Mouse (Mus musculus) ES-E14 (cell line): ENCODE measurements at regions not wholly inside any gene's neighbourhood (a gene's known extent, or its start where the extent isn't known, plus 50 kb on each side); places are given as distances from the start of the nearest gene placed in this dataset.
"Not testable (repeated sequence)": the region's sequence is repeated elsewhere in the genome, so short reads cannot be mapped to it uniquely, and the experiment has no call there.

Source experiments
- DNase-seq: peaks from one replicate; pipeline ENCODE4 v3.0.0-alpha.2; 2013; ENCODE audit warnings: low read depth, low spot score
- H3K27ac ChIP-seq: 2 replicates; pipeline ENCODE4 v1.5.1; 2012; ENCODE audit warnings: low read depth, mild to moderate bottlenecking, low read length, moderate library complexity, mixed read lengths; ENCODE audit not compliant: poor library complexity, insufficient read depth, severe bottlenecking
- H3K36me3 ChIP-seq: 2 replicates; pipeline ENCODE4 v1.6.1; 2012; ENCODE audit warnings: mild to moderate bottlenecking, low read length, moderate library complexity, mixed read lengths; ENCODE audit not compliant: control insufficient read depth, poor library complexity, insufficient read depth, severe bottlenecking
- H3K4me1 ChIP-seq, 2 experiments: fragments of 150-350 bp in 1 of 2; sonication (generic) in 1 of 2; 2 replicates each; pipeline ENCODE4 v1.6.1; 2012; ENCODE audit warnings: low read length in 2 of 2, mild to moderate bottlenecking in 1 of 2, mixed read lengths in 1 of 2; ENCODE audit not compliant: control insufficient read depth in 2 of 2, insufficient read depth in 2 of 2, poor library complexity in 1 of 2
- H3K4me3 ChIP-seq, 2 experiments: fragments of 150-350 bp in 1 of 2; sonication (generic) in 1 of 2; 2 replicates each; pipeline ENCODE4 v1.5.1; 2012; ENCODE audit warnings: low read length in 2 of 2, low read depth in 1 of 2, mild to moderate bottlenecking in 1 of 2, mixed read lengths in 1 of 2; ENCODE audit not compliant: insufficient read depth in 1 of 2, poor library complexity in 1 of 2, severe bottlenecking in 1 of 2
- H3K9ac ChIP-seq: 2 replicates; pipeline ENCODE4 v1.6.1; 2012; ENCODE audit warnings: low read depth, mild to moderate bottlenecking, low read length, mixed read lengths; ENCODE audit not compliant: poor library complexity, insufficient read depth, severe bottlenecking
- H3K9me3 ChIP-seq: fragments of 150-350 bp; sonication (generic); 2 replicates; pipeline ENCODE4 v1.6.1; 2012; ENCODE audit warnings: low read depth, mild to moderate bottlenecking, low read length; ENCODE audit not compliant: control insufficient read depth, insufficient read depth
- CHD2 ChIP-seq: IDR thresholded peaks from 2 replicates; pipeline ENCODE4 v1.6.1; 2014; ENCODE audit warnings: mild to moderate bottlenecking, low read depth, low read length, inconsistent platforms
- HCFC1 ChIP-seq: IDR thresholded peaks from 2 replicates; pipeline ENCODE4 v1.6.1; 2012; ENCODE audit warnings: low read length, inconsistent platforms, borderline replicate concordance; ENCODE audit not compliant: insufficient read depth
- MAFK ChIP-seq: IDR thresholded peaks from 2 replicates; pipeline ENCODE4 v1.6.1; 2014; ENCODE audit warnings: mild to moderate bottlenecking, low read depth, low read length, inconsistent platforms; ENCODE audit not compliant: insufficient read depth
- ZC3H11A ChIP-seq: IDR thresholded peaks from 2 replicates; pipeline ENCODE4 v1.6.1; 2012; ENCODE audit warnings: low read depth, mild to moderate bottlenecking, inconsistent platforms, low read length, borderline replicate concordance
- ZNF384 ChIP-seq: IDR thresholded peaks from 2 replicates; pipeline ENCODE4 v1.6.1; 2012; ENCODE audit warnings: low read depth, low read length, inconsistent platforms
- in situ Hi-C, 2 experiments: fragments of 600-800 bp; cut with MboI; formaldehyde crosslinking; loops; one replicate each; pipeline ENCODE4 v1.15.1; 2025; ENCODE audit warnings: low sequenced_read_pairs in 2 of 2, inconsistent platforms in 1 of 2; ENCODE audit not compliant: unreplicated experiment in 2 of 2

DNA sequence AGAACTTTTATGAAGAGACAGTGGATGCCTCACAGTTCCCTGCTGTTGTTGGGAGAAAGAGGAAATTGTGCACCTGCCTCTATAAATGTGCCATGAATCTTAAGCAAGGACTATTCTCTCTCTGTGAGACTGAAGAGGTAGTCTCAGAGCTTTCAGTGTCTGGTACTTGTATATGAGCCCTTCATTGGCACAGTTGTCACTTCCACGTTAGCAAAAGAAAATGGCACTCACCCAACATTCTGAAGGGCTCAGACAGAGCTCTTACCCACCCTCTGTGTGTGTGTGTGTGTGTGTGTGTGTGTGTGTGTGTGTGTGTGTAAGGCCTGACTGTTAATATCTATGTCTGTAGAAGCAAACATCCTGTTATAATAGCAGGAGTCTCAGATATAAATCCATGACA, 75.6 kb upstream of the Lhfpl3 start:
- in situ Hi-C loops, result no loop called here
- no peak for TF ChIP-seq MAFK
- no peak for TF ChIP-seq ZC3H11A
- TF ChIP-seq HCFC1, result no peak
- TF ChIP-seq CHD2, result no peak
- TF ChIP-seq ZNF384, result no peak

DNA sequence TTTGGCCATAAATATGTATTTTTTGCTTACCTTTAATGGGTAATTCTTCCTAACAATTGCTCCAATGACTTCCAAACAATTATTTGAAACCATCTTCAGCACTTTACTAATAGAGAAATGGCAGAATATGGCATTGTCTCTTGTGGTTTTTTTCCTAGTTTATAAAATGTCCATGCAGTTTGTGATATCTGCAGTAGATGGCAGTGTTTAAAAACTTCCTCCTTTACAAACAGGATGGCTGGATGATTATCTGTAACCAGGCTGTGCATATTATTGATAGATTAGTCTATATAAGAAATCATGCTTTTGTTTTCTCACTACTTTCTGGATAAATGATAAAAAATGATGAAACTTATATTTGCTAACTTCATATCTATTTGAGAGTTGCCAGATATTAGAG, 91.0 kb upstream of the Orc5 start:
- Histone ChIP-seq H3K9me3 (no peaks in the 10 kb centered on the region), H3K4me3 (no peak overlapping the region), H3K27ac (no peak overlapping the region), H3K36me3 (no peaks in the 10 kb centered on the region), H3K4me1 (no peaks in the 10 kb centered on the region), H3K9ac (no peak overlapping the region)
- TF ChIP-seq HCFC1, result no peak
- no peak for TF ChIP-seq ZNF384
- no peak for TF ChIP-seq MAFK
- no peak for TF ChIP-seq ZC3H11A
- TF ChIP-seq CHD2, result no peak
- in situ Hi-C loops, result no loop called here
- DNase-seq, result no peak

More for the DNA sequence above, 75.6 kb upstream of the Lhfpl3 start:
- no peak for DNase-seq
- Histone ChIP-seq H3K27ac (no peak overlapping the region), H3K9me3 (no peaks in the 10 kb centered on the region), H3K4me1 (no peaks in the 10 kb centered on the region), H3K9ac (no peak overlapping the region), H3K36me3 (no peaks in the 10 kb centered on the region), H3K4me3 (no peak overlapping the region)

DNA sequence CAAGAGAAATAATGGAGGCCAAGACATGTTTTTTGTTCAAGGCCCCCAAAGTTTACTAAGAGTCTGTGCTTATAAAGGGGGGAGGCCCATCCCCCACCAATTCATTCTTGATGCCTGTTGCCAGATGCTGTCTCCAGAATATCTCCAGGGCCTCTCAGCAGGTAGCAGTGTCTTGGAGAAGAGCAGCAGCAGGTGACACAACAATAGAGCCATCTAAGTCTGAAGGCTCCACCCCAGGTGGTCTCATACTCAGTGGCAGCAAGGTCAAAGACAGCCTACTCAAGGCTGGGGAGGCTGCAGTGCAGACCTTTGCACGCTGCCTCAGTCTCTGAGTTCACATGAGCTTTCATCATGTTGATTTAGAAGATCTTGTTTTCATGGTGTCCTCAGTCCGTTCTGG, 66.8 kb upstream of the Orc5 start:
- H3K4me1 ChIP-seq, H3K9ac ChIP-seq, H3K4me3 ChIP-seq, H3K36me3 ChIP-seq, in situ Hi-C loops, H3K9me3 ChIP-seq: not testable (repeated sequence)
- peak; percentile 44 for DNase-seq
- peak overlapping the region; percentile 45; the same call in 1 of the 2 replicates for H3K27ac ChIP-seq
